ENCODE assay signal across 8 mouse cellular contexts in the genomic region with DNA sequence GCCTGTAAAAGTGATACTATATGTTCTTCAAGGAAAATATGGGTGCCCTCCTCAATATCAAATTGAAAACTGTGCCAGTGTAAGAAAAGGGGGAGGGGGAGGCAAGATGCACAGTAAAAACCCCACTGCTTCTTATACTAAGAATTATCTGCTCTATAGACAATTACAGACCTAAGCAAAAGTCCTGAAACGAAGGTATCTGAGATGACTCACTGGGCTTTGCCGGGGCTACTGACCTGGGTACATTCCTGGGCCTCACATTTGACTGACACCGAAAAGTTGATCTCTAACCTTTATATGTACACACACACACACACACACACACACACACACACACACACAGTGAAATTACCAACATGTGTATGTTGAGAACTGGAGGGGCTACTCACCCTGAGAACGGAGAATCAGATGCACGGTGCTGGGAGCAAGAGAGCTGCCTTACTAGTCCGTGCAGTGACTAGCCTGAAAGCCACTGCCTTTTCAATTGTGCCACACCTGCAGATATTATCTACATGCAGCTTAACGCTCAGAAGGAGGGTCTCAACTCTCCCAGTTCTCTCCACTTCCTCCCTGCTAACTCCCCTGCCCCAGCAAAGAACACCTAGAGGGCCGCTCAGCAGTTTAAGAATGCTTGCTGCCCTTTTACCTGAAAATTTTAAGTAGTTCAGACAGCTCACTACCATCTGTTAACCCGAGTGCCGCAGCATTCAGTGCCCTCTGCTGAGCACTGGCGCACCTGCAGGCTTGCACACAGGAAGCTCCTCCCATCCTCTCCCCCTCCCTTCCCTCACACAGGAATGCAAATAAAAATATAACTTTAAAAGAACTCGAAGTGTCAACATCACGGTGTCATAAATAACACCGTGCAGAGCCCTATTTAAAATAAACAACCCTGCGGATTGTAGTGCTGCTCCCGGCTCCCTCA. TPM values are rescaled to one million over a fixed set of nuclear protein-coding genes. Genes with fewer than 3 reads are reported as not detected.
DNase-seq lines count a peak whose midpoint lies in the region; ATAC-seq lines count a peak whose summit lies in the region.

No protein-coding gene starts in this region.

- peak overlapping the region; percentile 63 for H3K27ac ChIP-seq in forebrain, embryonic 10.5 days
- peak overlapping the region; percentile 32; the same call in 1 of the 2 replicates for H3K27ac ChIP-seq in heart, embryonic 15.5 days
- H3K27ac ChIP-seq in liver, embryonic 13.5 days = peak overlapping the region; percentile 74
- peak overlapping the region; percentile 81 for H3K27ac ChIP-seq in stomach, embryonic 16.5 days (ENCODE audit: low read length)

- H3K27me3 ChIP-seq in forebrain, embryonic 10.5 days (ENCODE audit: poor library complexity, severe bottlenecking) = no peaks in the 10 kb centered on the region
- no peaks in the 10 kb centered on the region for H3K27me3 ChIP-seq in heart, embryonic 15.5 days
- no peaks in the 10 kb centered on the region for H3K27me3 ChIP-seq in liver, embryonic 13.5 days
- H3K27me3 ChIP-seq in stomach, embryonic 16.5 days (ENCODE audit: control insufficient read depth, insufficient read depth, low read length) = no peaks in the 10 kb centered on the region

- peak overlapping the region; percentile 61 for H3K9ac ChIP-seq in heart, embryonic 15.5 days
- H3K9ac ChIP-seq in liver, embryonic 13.5 days = peak overlapping the region; percentile 70
- H3K9ac ChIP-seq in stomach, embryonic 16.5 days (ENCODE audit: low read length) = peak overlapping the region; percentile 82

- H3K4me3 ChIP-seq in forebrain, embryonic 10.5 days = peak overlapping the region; percentile 60
- H3K4me3 ChIP-seq in heart, embryonic 15.5 days = peak overlapping the region; percentile 58
- peak overlapping the region; percentile 69 for H3K4me3 ChIP-seq in liver, embryonic 13.5 days (replicated peaks)
- peak overlapping the region; percentile 74 for H3K4me3 ChIP-seq in stomach, embryonic 16.5 days (replicated peaks; ENCODE audit: low read length)

- H3K4me1 ChIP-seq in forebrain, embryonic 10.5 days = peaks cover 6% of the 10 kb centered on the region
- H3K4me1 ChIP-seq in heart, embryonic 15.5 days (replicated peaks) = peaks cover 4% of the 10 kb centered on the region; the same call in 1 of the 2 replicates
- peaks cover 50% of the 10 kb centered on the region for H3K4me1 ChIP-seq in liver, embryonic 13.5 days (replicated peaks)
- H3K4me1 ChIP-seq in stomach, embryonic 16.5 days (ENCODE audit: control insufficient read depth, insufficient read depth, low read length) = peaks cover 3% of the 10 kb centered on the region; the same call in 1 of the 2 replicates

- no peaks in the 10 kb centered on the region for H3K36me3 ChIP-seq in forebrain, embryonic 10.5 days (replicated peaks)
- no peaks in the 10 kb centered on the region for H3K36me3 ChIP-seq in heart, embryonic 15.5 days
- no peaks in the 10 kb centered on the region for H3K36me3 ChIP-seq in liver, embryonic 13.5 days
- no peaks in the 10 kb centered on the region for H3K36me3 ChIP-seq in stomach, embryonic 16.5 days (ENCODE audit: control insufficient read depth, insufficient read depth, low read length)

- peak overlapping the region; percentile 68 for H3K4me2 ChIP-seq in heart, embryonic 15.5 days
- H3K4me2 ChIP-seq in liver, embryonic 13.5 days = peak overlapping the region; percentile 77
- H3K4me2 ChIP-seq in stomach, embryonic 16.5 days (ENCODE audit: low read depth, low read length) = peak overlapping the region; percentile 59

- H3K9me3 ChIP-seq in forebrain, embryonic 10.5 days = no peaks in the 10 kb centered on the region
- H3K9me3 ChIP-seq in heart, embryonic 15.5 days (replicated peaks) = no peaks in the 10 kb centered on the region
- H3K9me3 ChIP-seq in liver, embryonic 13.5 days (replicated peaks) = no peaks in the 10 kb centered on the region
- no peaks in the 10 kb centered on the region for H3K9me3 ChIP-seq in stomach, embryonic 16.5 days (replicated peaks; ENCODE audit: control insufficient read depth, low read length)

- peak; percentile 89 for ATAC-seq in heart, embryonic 15.5 days (replicated peaks; ENCODE audit: insufficient number of reproducible peaks, insufficient read depth, low FRiP score, low read depth)
- ATAC-seq in liver, embryonic 13.5 days (ENCODE audit: low read depth) = peak; percentile 89
- ATAC-seq in stomach, embryonic 16.5 days (ENCODE audit: insufficient read depth, low FRiP score) = peak; percentile 93

- WGBS in forebrain, embryonic 10.5 days = 23% methylated on average over 16 of the region's 16 CpGs
- 16% methylated on average over 16 of the region's 16 CpGs for WGBS in heart, embryonic 15.5 days
- WGBS in liver, embryonic 13.5 days (ENCODE audit: insufficient replicate concordance) = 8% methylated on average over 16 of the region's 16 CpGs
- 9% methylated on average over 16 of the region's 16 CpGs for WGBS in stomach, embryonic 16.5 days

- DNase-seq in CD4-positive, CD25-positive, alpha-beta regulatory T cell, adult 2 months (ENCODE audit: low read depth, low spot score) = peak; percentile 94
- peak; percentile 27 for DNase-seq in c-Kit-negative CD71-positive TER-119-positive erythroid progenitor cells, embryonic 14.5 days (ENCODE audit: low read depth, low spot score)
- peak; percentile 60 for DNase-seq in forebrain, embryonic 10.5 days (ENCODE audit: extremely low spot score, low spot score)
- peak; percentile 94 for DNase-seq in kidney, postnatal 14 days
- DNase-seq in liver, embryonic 13.5 days = peak; percentile 60
- peak; percentile 83 to 90 for DNase-seq in natural killer cell, adult 2 months (ENCODE audit: low spot score in 2 of 2)

RNA-seq across cellular contexts. Expression of a gene that starts 37.6 kb away (rescaled TPM):
- polyA plus RNA-seq in forebrain, embryonic 10.5 days (2016; fragmentation: Nextera tagmentation; extraction: Ambion mirVana) = 0.09 and 0.11 TPM in 2 replicates
- 0.10 and 0.70 TPM in 2 replicates for polyA plus RNA-seq in heart, embryonic 15.5 days (2015; fragmentation: Nextera tagmentation; extraction: Ambion mirVana)
- 0.91 and 1.2 TPM in 2 replicates for polyA plus RNA-seq in liver, embryonic 13.5 days (2015; fragmentation: Nextera tagmentation; extraction: Ambion mirVana)
- 0.20 and 0.48 TPM in 2 replicates for polyA plus RNA-seq in stomach, embryonic 16.5 days (2015; fragmentation: Nextera tagmentation; extraction: Ambion mirVana)

RNA-seq across cellular contexts. Expression of a gene that starts 57.2 kb away (rescaled TPM):
- not detected in 2 replicates for polyA plus RNA-seq in forebrain, embryonic 10.5 days (2016; fragmentation: Nextera tagmentation; extraction: Ambion mirVana)
- polyA plus RNA-seq in heart, embryonic 15.5 days (2015; fragmentation: Nextera tagmentation; extraction: Ambion mirVana) = 0.37 and 0.46 TPM in 2 replicates
- 0.13 and 0.15 TPM in 2 replicates for polyA plus RNA-seq in liver, embryonic 13.5 days (2015; fragmentation: Nextera tagmentation; extraction: Ambion mirVana)
- polyA plus RNA-seq in stomach, embryonic 16.5 days (2015; fragmentation: Nextera tagmentation; extraction: Ambion mirVana) = 0.72 and 0.81 TPM in 2 replicates

Comparison
In these comparisons a context has a peak if more than half of its experiments do, and no peak if none do; other contexts are left out.
1. Peak in every context shown above with its lines: DNase-seq, ATAC-seq, H3K4me3 ChIP-seq and H3K27ac ChIP-seq.
2. DNase-seq: peak in every context shown above with its lines; median percentile 94 in CD4-positive, CD25-positive, alpha-beta regulatory T cell, adult 2 months; 94 in kidney, postnatal 14 days; 86 in natural killer cell, adult 2 months; 60 in forebrain, embryonic 10.5 days; 60 in liver, embryonic 13.5 days; 27 in c-Kit-negative CD71-positive TER-119-positive erythroid progenitor cells, embryonic 14.5 days.